Mouse (Mus musculus): Measurements from ENCODE around the gene Slc41a3.

GRCm38 (mm10) chr6:90606538-90606937, 2.0 kb downstream of the Slc41a3 start:
- TF ChIP-seq POLR2A (IDR thresholded peaks at IDR 0.05; ENCODE audit: low read depth, low read length) (no peak), CTCF (IDR thresholded peaks at IDR 0.05; ENCODE audit: borderline replicate concordance, insufficient read depth, low read length) (peak; percentile 77)

Measured in embryonic fibroblast, embryonic 13.5 days (primary cell).